Mouse (Mus musculus): ENCODE data around the gene Rhebl1.

GRCm38 (mm10) chr15:98927566-98927965, 33.2 kb upstream of the Rhebl1 start:
- no peak for TF ChIP-seq CTCF (IDR thresholded peaks at IDR 0.05; ENCODE audit: control insufficient read depth, insufficient read depth, low read length)
- no peak for TF ChIP-seq POLR2A (IDR thresholded peaks at IDR 0.05; ENCODE audit: borderline replicate concordance, control insufficient read depth, low read depth, low read length)

Data from bone marrow, adult 2 months (tissue).